Mouse (Mus musculus) embryo, embryonic 9.5 days (tissue): Measurements from ENCODE around the gene Mier2.
A peak's percentile ranks its signal among the peaks of the same experiment; 100 is the strongest.

Source experiments
- DNase-seq: peaks from one replicate; pipeline ENCODE4 v3.0.0-alpha.2; 2017; ENCODE audit errors: extremely low spot score

Gene Mier2

DNA sequence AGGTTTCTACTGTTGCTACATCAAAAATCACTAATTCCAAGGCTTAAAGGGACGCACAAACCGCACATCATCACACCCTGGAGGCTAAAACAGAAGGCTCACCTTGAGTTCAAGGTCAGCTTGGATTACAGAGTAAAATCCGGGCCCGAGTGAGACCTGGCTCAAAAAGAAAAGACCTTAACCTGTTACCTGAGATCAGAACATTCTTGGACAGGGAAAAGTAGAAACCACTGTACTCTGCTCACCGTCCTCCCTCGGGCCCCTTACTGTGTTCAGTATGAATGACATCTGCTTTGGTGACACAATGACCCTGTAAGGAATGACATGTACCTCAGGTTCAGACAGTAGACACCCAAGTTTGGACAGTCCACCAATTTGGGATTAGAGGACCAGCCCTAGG is 19.8 kb upstream of the Mier2 start:
- DNase-seq = no peak

- DNase-seq = no peak
These were observed 19.4 kb upstream of the Mier2 start for GRCm38 (mm10) chr10:79574350-79574749.

GRCm38 (mm10) chr10:79573611-79574010 is 18.6 kb upstream of the Mier2 start:
- DNase-seq = no peak

DNA sequence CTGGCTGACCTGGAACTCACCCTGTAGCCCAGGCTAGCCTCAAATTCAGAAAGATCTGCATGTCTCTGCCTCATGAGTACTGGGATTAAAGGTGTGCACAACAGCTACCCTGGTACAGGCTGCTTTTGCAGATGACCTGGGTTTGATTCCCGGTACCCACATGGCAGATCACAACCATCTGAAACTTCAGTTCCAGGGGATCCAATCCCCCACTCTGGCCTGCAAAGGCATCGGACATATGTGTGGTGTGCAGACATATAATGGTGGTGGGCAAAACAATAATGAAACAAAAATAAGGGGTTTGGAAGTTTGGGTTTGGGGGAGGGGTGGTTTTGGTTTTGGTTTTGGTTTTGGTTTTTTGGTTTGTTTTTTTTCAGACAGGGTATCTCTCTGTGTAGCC is 16.3 kb upstream of the Mier2 start:
- DNase-seq = no peak

DNA sequence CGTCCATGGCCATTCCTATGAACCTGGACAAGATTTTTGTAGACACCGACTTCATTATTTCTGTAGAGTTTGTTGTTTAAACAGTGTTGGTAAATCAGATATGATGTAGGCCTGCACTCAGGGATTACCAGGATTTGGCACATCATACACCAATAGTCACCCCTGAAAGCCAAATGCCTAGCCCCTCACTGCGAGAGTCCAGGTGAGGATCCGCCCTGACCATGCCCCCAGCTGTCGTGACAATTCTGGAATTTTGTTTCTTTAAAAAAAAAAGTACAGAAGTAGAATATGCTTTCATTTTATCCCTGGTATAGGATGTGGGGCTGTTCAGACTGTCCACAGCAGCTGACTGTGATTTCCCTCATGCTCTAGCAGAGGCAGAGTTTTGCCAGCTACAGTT is 14.9 kb upstream of the Mier2 start:
- DNase-seq = no peak

DNA sequence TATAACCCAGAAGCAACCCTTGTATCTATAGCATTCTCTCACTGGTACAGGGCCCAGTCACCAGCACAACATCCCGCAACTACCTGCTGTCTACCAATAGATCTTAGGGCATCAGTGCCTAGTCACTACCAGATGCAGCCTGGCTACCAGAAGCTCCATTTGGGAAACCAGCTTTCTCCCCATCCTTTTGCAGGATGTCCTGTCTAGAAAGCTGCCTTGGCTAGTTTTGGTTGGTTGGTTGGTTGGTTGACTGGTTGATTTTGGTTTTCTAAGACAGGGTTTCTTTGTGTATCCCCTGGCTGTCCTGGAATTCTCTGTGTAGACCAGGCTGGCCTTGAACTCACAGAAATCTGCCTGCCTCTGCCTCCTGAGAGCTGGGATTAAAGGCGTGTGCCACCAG is 4.7 kb upstream of the Mier2 start:
- no peak for DNase-seq

DNA sequence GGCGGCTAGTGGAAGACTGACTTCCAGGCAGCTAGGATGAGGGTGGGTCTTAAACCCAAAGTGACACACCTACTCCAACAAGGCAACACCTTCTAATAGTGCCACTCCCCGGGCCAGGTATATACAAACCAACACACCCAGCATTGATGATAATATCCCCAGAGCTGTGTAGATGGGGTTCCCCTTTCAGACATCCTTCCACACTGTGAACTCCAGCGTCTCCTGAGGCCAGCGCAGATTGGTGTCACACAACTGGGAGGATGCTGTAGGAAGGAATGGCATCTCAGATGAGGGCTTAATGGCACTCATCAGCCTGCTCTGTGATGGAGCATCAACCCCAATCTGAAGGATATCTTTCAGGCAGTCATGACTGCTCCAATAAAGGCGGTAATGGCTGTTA is 2.5 kb upstream of the Mier2 start:
- DNase-seq = no peak

- DNase-seq = no peak
These were observed 2.0 kb upstream of the Mier2 start for GRCm38 (mm10) chr10:79556951-79557350.

DNA sequence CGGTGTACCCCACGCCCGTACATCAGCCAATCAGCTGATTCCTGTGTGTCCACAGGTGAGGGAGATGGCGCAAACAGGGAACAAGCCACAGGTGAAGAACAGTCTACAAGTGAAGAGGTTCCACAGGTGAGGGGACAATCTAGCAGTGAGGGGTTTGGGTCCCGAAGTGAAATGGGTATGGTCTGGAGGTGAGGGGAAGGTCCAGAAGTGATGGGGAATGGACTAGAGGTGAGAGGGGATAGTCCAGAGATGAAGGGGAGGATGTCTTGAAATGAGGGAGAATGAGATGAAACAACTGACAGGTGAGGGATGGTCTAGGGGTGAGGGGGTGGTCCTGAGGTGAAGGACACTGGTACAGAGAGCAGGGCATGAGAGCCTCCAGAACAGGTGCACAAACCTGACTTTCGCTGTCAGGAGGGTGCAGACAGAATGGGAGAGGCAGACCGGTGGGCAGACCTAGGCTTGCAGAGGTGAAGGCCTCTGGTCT is 282 bp upstream of the Mier2 start:
- DNase-seq = no peak

- peak; percentile 31 for DNase-seq
These were observed 1.3 kb downstream of the Mier2 start for GRCm38 (mm10) chr10:79553691-79554090.

GRCm38 (mm10) chr10:79553176-79553575 is 1.8 kb downstream of the Mier2 start:
- no peak for DNase-seq

GRCm38 (mm10) chr10:79552531-79552930 is 2.5 kb downstream of the Mier2 start:
- no peak for DNase-seq

DNA sequence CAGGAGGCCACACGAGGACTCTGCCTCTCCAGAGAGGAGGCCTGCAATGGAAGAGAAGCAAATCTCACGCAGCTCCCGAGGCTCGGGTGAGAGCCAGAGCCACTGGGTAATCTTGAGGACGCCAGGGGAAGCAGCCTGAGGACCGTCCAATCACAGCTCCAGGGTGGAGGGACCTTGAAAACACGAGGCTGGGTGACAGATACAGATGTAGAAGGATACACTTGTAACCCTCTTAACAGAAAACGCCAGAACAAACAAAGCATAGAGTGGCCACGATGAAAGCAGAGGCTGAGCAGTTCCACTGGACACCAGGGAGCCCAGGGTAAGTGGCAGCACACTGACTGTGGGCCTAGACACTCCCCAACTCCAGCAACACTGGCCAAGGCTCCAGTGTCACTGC is 4.6 kb downstream of the Mier2 start:
- no peak for DNase-seq

- DNase-seq = no peak
These were observed 5.9 kb downstream of the Mier2 start for GRCm38 (mm10) chr10:79548971-79549723.

DNA sequence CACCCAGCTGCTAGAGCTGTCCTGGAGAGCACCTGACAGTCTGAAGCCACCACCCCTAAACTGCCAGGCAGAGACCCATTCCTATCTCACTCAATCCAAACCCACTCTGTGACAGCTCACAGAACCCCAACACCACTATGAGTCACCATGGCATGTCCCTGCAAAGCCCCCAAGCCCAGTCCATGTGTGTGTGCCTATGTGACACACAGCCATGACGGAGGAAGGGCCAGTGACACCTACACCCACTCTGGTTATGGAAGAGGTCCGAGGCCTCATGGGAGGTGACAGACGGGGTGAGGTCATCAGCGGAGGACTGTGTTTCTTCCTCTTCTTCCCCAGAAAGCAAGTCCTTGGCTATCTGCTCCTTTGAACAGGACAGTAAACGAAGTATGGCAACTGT is 6.5 kb downstream of the Mier2 start:
- DNase-seq = no peak

- DNase-seq = no peak
These were observed 7.8 kb downstream of the Mier2 start for GRCm38 (mm10) chr10:79547148-79547675.

- DNase-seq = no peak
These were observed 8.5 kb downstream of the Mier2 start for GRCm38 (mm10) chr10:79546483-79546882.

DNA sequence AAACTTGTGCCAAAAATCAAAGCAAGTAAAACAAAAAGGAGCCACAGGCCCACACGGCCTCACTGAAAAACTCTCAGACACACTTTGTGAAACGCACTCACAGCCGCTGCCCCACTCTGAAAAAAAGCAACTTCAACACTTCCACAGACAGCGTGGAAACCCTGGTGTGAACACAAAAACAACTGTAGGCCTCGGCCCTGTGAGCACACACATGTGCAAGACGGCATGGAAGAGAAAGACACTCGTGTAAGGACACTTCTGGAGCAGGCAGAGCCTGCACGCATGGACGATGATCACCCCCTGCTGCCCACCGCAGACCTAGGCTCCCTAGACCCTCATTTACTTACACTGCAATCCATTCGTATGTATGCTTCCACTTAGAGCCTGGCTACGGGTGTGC is 9.1 kb downstream of the Mier2 start:
- no peak for DNase-seq

DNA sequence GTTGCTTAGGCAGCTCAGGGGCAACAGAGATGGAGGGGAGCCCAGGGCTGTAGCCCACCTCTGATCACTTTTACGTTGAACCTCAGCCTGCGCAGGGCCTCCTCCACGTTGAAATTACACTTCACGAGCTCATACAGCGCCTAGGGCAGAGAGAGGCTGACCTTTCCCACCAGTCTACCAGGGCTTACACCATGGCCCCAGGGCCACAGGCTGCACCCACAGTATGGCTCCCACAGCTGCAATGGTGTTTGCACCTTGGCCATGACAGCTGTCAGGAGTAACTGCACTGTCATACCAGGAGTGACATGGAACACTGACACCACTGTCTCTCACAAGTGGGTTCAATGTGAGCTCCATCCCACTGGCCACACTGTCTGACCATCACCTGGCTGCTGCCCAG is 10.4 kb downstream of the Mier2 start:
- no peak for DNase-seq

DNA sequence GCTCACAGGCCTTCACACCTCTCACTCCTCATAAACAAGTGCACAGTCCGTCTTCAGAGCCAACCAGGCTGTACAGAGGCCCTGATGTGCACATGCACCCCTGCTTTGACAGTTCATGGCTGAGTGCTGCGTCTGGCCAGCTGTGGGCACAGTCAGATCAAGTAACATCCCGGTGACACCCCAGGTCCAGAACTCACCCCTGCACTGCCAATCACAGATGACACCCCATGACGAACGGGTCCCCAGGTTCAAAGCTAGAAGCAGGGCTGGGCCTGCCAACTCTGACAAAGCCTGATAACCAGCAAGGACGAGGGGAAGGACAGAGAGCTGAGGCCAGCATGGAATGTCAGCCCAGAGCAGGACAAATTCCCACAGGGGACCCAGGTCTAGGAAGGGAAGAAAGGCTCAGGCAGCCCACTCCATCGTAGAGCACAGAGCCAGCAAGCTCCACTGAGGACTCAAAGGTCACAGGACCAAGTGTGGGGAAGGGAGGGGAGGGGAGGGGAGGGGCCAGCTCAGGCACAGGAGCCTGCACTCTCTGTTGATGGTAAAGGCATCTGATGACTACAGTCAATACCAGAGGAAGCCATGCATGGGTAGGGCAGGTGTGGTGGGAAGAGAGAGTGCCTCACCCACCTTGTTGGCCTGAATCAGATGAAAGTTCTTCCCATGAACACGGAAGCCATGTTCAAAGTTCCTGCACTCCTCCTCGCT is 11.0 kb downstream of the Mier2 start:
- no peak for DNase-seq

- DNase-seq = no peak
These were observed 12.8 kb downstream of the Mier2 start for GRCm38 (mm10) chr10:79542171-79542570.

- DNase-seq = no peak
These were observed 13.5 kb downstream of the Mier2 start for GRCm38 (mm10) chr10:79541522-79541921.

- no peak for DNase-seq
These were observed 14.3 kb downstream of the Mier2 start for GRCm38 (mm10) chr10:79540746-79541145.
